In genomic region chr15:9078481-9079300, GRCm38 (mm10) we compare ENCODE assay signal across 9 mouse cellular contexts. TPM values are rescaled to one million over a fixed set of nuclear protein-coding genes. Genes with fewer than 3 reads are reported as not detected.
DNase-seq lines count a peak whose midpoint lies in the region; ATAC-seq lines count a peak whose summit lies in the region.
"Had no signal": no experiment of that assay in that cellular context is flagged by ENCODE, and none has a peak within 500 bp of the region (broad histone marks: within the 10 kb centered on the region; RNA-seq: fewer than 3 reads in every experiment).

No protein-coding gene starts in this region.

- peak overlapping the region; percentile 3; the same call in 1 of the 2 replicates for H3K27ac ChIP-seq in kidney, embryonic 16.5 days (ENCODE audit: low read length)
- peak overlapping the region; percentile 98 for H3K27ac ChIP-seq in heart, embryonic 16.5 days (ENCODE audit: low read length)
- H3K27ac ChIP-seq: midbrain, embryonic 12.5 days had no signal

- H3K4me3 ChIP-seq in kidney, embryonic 16.5 days (ENCODE audit: low read length), result no peak overlapping the region
- H3K4me3 ChIP-seq in heart, embryonic 16.5 days (ENCODE audit: low read length), result 0 out of 2 replicates have a peak overlapping the region, but pooled peaks have one; percentile 13
- peak overlapping the region; percentile 70 for H3K4me3 ChIP-seq in megakaryocyte, embryonic 14.5 days (replicated peaks)
- H3K4me3 ChIP-seq: midbrain, embryonic 12.5 days had no signal

- H3K4me2 ChIP-seq in kidney, embryonic 16.5 days (replicated peaks; ENCODE audit: low read depth, low read length), result no peak overlapping the region
- peak overlapping the region; percentile 56 for H3K4me2 ChIP-seq in heart, embryonic 16.5 days (ENCODE audit: low read depth, low read length)
- H3K4me2 ChIP-seq: midbrain, embryonic 12.5 days had no signal

- no peak for DNase-seq in kidney, postnatal 36 days
- DNase-seq in c-Kit-positive CD71-positive TER-119-positive erythroid progenitor cells, embryonic 14.5 days (ENCODE audit: low spot score), result peak; percentile 77
- DNase-seq in urinary bladder, postnatal 36 days (ENCODE audit: low spot score in 2 of 2), result no peak
- no peak for DNase-seq in right cerebral cortex, adult 18-20 months

- whole genome bisulfite sequencing in kidney, embryonic 16.5 days, result 81% methylated on average over 12 of the region's 12 CpGs
- WGBS in heart, embryonic 16.5 days, result 24% methylated on average over 12 of the region's 12 CpGs

- H3K9me3 ChIP-seq in kidney, embryonic 16.5 days (ENCODE audit: low read length), result no peaks in the 10 kb centered on the region
- H3K9me3 ChIP-seq in heart, embryonic 16.5 days (replicated peaks; ENCODE audit: control insufficient read depth, low read length), result no peaks in the 10 kb centered on the region
- H3K9me3 ChIP-seq in megakaryocyte, embryonic 14.5 days, result no peaks in the 10 kb centered on the region
- H3K9me3 ChIP-seq: midbrain, embryonic 12.5 days had no signal

- H3K9ac ChIP-seq in kidney, embryonic 16.5 days (replicated peaks; ENCODE audit: low read length), result no peak overlapping the region
- peak overlapping the region; percentile 57 for H3K9ac ChIP-seq in heart, embryonic 16.5 days (ENCODE audit: low read length)
- H3K9ac ChIP-seq: midbrain, embryonic 12.5 days had no signal

- H3K36me3 ChIP-seq in kidney, embryonic 16.5 days (ENCODE audit: insufficient read depth, low read length), result no peaks in the 10 kb centered on the region
- peaks cover 3% of the 10 kb centered on the region; the same call in 1 of the 2 replicates for H3K36me3 ChIP-seq in heart, embryonic 16.5 days (ENCODE audit: control insufficient read depth, insufficient read depth)
- H3K36me3 ChIP-seq in megakaryocyte, embryonic 14.5 days (replicated peaks; ENCODE audit: low read length), result peaks cover 37% of the 10 kb centered on the region
- H3K36me3 ChIP-seq: midbrain, embryonic 12.5 days had no signal

- H3K4me1 ChIP-seq in kidney, embryonic 16.5 days (ENCODE audit: insufficient read depth, low read length), result peaks cover 35% of the 10 kb centered on the region
- H3K4me1 ChIP-seq in heart, embryonic 16.5 days (ENCODE audit: control insufficient read depth, insufficient read depth, low read length), result peaks cover 73% of the 10 kb centered on the region
- peaks cover 93% of the 10 kb centered on the region for H3K4me1 ChIP-seq in megakaryocyte, embryonic 14.5 days

- no peak for ATAC-seq in kidney, embryonic 16.5 days (ENCODE audit: low FRiP score, low TSS enrichment)
- ATAC-seq in heart, embryonic 16.5 days (replicated peaks; ENCODE audit: extremely low read depth, insufficient read depth, low FRiP score), result peak; percentile 77
- ATAC-seq in CD4-positive, CD25-positive, alpha-beta regulatory T cell, adult 4 months, result no peak

- H3K27me3 ChIP-seq in kidney, embryonic 16.5 days (ENCODE audit: insufficient read depth, low read length), result no peaks in the 10 kb centered on the region
- no peaks in the 10 kb centered on the region for H3K27me3 ChIP-seq in heart, embryonic 16.5 days (ENCODE audit: control insufficient read depth, insufficient read depth, low read length)
- no peaks in the 10 kb centered on the region for H3K27me3 ChIP-seq in megakaryocyte, embryonic 14.5 days (replicated peaks)
- H3K27me3 ChIP-seq: midbrain, embryonic 12.5 days had no signal

RNA-seq across cellular contexts. Expression of gene Nadk2, which starts 7.6 kb away (rescaled TPM):
- 23.8 and 26.4 TPM in 2 replicates for polyA plus RNA-seq in kidney, embryonic 16.5 days (2015; fragmentation: Nextera tagmentation; extraction: Ambion mirVana)
- polyA plus RNA-seq in heart, embryonic 16.5 days (2015; fragmentation: Nextera tagmentation; extraction: Ambion mirVana), result 41.5 and 45.8 TPM in 2 replicates
- polyA plus RNA-seq in megakaryocyte, embryonic 14.5 days (2012; ENCODE audit: insufficient read depth, low replicate concordance), result 3.7 and 8.6 TPM in 2 replicates
- polyA plus RNA-seq in CD4-positive, CD25-positive, alpha-beta regulatory T cell, adult 4 months (2017; shearing (Covaris generic)), result 1 to 10 TPM; 3.7 to 6.0 TPM
